ENCODE assay signal across 25 mouse cellular contexts in the genomic region with DNA sequence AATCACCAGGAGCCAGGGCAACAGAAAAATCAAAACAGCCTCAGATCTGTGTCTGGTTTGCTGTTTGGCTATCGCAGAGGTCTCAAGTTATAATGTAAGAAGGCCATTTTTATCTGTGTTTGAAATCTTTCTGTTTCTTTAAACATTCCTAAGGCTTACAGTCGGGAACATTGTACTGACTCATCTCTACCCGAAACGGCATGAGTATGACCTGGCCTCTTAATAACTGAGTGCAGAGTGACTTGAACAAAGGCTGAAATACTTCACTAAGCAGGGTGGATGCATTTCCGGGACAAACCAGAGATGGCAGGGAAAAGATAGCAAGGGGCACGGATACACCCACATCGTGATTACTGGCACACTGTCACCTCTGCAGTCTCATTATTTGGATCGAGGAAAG.
"Had no signal": no experiment of that assay in that cellular context is flagged by ENCODE, and none has a peak within 500 bp of the region (broad histone marks: within the 10 kb centered on the region; RNA-seq: fewer than 3 reads in every experiment).

No protein-coding gene starts in this region.

- H3K9ac ChIP-seq: limb, embryonic 12.5 days; limb, embryonic 15.5 days; liver, embryonic 14.5 days; liver, postnatal 0 days; lung, embryonic 14.5 days; midbrain, embryonic 12.5 days; midbrain, embryonic 15.5 days; neural tube, embryonic 13.5 days; stomach, embryonic 15.5 days had no signal

- H3K36me3 ChIP-seq: limb, embryonic 12.5 days; limb, embryonic 15.5 days; midbrain, embryonic 12.5 days; midbrain, embryonic 15.5 days; neural tube, embryonic 13.5 days; stomach, embryonic 15.5 days had no signal

- DNase-seq: kidney, adult 2 months; kidney, postnatal 10 days; kidney, postnatal 36 days; layer of hippocampus, postnatal 36 days; left cerebral cortex, postnatal 4 days; liver, postnatal 0 days; lung, embryonic 14.5 days; right cerebral cortex, adult 18-20 months; right cerebral cortex, postnatal 14 days; right cerebral cortex, postnatal 4 days; thymus, adult 18-20 months; thymus, postnatal 14 days; thymus, postnatal 4 days had no signal

- H3K9me3 ChIP-seq: limb, embryonic 12.5 days; limb, embryonic 15.5 days; midbrain, embryonic 12.5 days; midbrain, embryonic 15.5 days; neural tube, embryonic 13.5 days; stomach, embryonic 15.5 days had no signal

- ATAC-seq: intestine, postnatal 0 days; liver, postnatal 0 days; lung, postnatal 0 days; midbrain, embryonic 15.5 days had no signal

- H3K27me3 ChIP-seq: limb, embryonic 12.5 days; limb, embryonic 15.5 days; midbrain, embryonic 12.5 days; midbrain, embryonic 15.5 days; neural tube, embryonic 13.5 days; stomach, embryonic 15.5 days had no signal

- H3K4me1 ChIP-seq: limb, embryonic 12.5 days; limb, embryonic 15.5 days; midbrain, embryonic 12.5 days; midbrain, embryonic 15.5 days; neural tube, embryonic 13.5 days; stomach, embryonic 15.5 days had no signal

- H3K27ac ChIP-seq: left cerebral cortex, adult 2 months; limb, embryonic 12.5 days; limb, embryonic 15.5 days; liver, embryonic 14.5 days; macrophage; midbrain, embryonic 12.5 days; midbrain, embryonic 15.5 days; neural tube, embryonic 13.5 days; stomach, embryonic 15.5 days had no signal

- H3K4me2 ChIP-seq: limb, embryonic 12.5 days; limb, embryonic 15.5 days; liver, embryonic 11.5 days; lung, embryonic 14.5 days; midbrain, embryonic 12.5 days; midbrain, embryonic 15.5 days; neural tube, embryonic 13.5 days; stomach, embryonic 15.5 days had no signal

- H3K4me3 ChIP-seq: left cerebral cortex, adult 2 months; limb, embryonic 12.5 days; limb, embryonic 15.5 days; midbrain, embryonic 12.5 days; midbrain, embryonic 15.5 days; neural tube, embryonic 13.5 days; stomach, embryonic 15.5 days had no signal
